Mouse (Mus musculus) lung, postnatal 0 days (tissue): ENCODE measurements at regions not wholly inside any gene's neighbourhood (a gene's known extent, or its start where the extent isn't known, plus 50 kb on each side); places are given as distances from the start of the nearest gene placed in this dataset.

Experiments
- ATAC-seq: fragments of 200-750 bp; cut with Nextera tagmentation; 2 replicates; pipeline ENCODE4 v1.8.0; 2017; ENCODE audit warnings: moderate library complexity
- DNase-seq: peaks from one replicate; pipeline ENCODE4 v3.0.0-alpha.2; 2016; ENCODE audit warnings: low spot score
- H3K27ac ChIP-seq: fragments of 300-500 bp; sonication (generic); 2 replicates; pipeline ENCODE4 v1.5.1; 2014; ENCODE audit warnings: antibody characterized with exemption, mild to moderate bottlenecking, low read length, mixed read lengths
- H3K27me3 ChIP-seq: fragments of 300-500 bp; sonication (generic); replicated peaks from 2 replicates; pipeline ENCODE4 v1.6.1; 2014; ENCODE audit warnings: low read length, mixed read lengths; ENCODE audit not compliant: insufficient read depth
- H3K36me3 ChIP-seq: fragments of 300-500 bp; sonication (generic); 2 replicates; pipeline ENCODE4 v1.6.1; 2014; ENCODE audit warnings: low read length, mixed read lengths; ENCODE audit not compliant: insufficient read depth
- H3K4me1 ChIP-seq: fragments of 300-500 bp; sonication (generic); 2 replicates; pipeline ENCODE4 v1.6.1; 2014; ENCODE audit warnings: antibody characterized with exemption, low read depth, low read length, mixed read lengths; ENCODE audit not compliant: insufficient read depth
- H3K4me2 ChIP-seq: fragments of 300-500 bp; sonication (generic); replicated peaks from 2 replicates; pipeline ENCODE4 v1.6.1; 2014; ENCODE audit warnings: low read depth, mild to moderate bottlenecking, low read length, moderate library complexity, mixed read lengths
- H3K4me3 ChIP-seq: fragments of 300-500 bp; sonication (generic); 2 replicates; pipeline ENCODE4 v1.5.1; 2014; ENCODE audit warnings: low read depth, low read length
- H3K9ac ChIP-seq: fragments of 300-500 bp; sonication (generic); replicated peaks from 2 replicates; pipeline ENCODE4 v1.6.1; 2014; ENCODE audit warnings: low read depth, mild to moderate bottlenecking
- H3K9me3 ChIP-seq: fragments of 300-500 bp; sonication (generic); 2 replicates; pipeline ENCODE4 v1.6.1; 2016; ENCODE audit warnings: low read length, mixed read lengths
- CTCF ChIP-seq: IDR thresholded peaks from 2 replicates; pipeline ENCODE4 v1.5.1; 2016; ENCODE audit warnings: antibody characterized with exemption, mild to moderate bottlenecking
- EP300 ChIP-seq: IDR thresholded peaks from 2 replicates; pipeline ENCODE4 v1.6.1; 2016; ENCODE audit warnings: antibody characterized with exemption, mild to moderate bottlenecking, control low read depth
- WGBS: fragments of 180-500 bp; shearing (Covaris S2); extraction: QIAGEN DNeasy Blood & Tissue Kit; methylation state at CpG from one replicate; pipeline ENCODE4 v1.1.7; 2014; 5-methylcytosine and 5-hydroxymethylcytosine counted together

DNA sequence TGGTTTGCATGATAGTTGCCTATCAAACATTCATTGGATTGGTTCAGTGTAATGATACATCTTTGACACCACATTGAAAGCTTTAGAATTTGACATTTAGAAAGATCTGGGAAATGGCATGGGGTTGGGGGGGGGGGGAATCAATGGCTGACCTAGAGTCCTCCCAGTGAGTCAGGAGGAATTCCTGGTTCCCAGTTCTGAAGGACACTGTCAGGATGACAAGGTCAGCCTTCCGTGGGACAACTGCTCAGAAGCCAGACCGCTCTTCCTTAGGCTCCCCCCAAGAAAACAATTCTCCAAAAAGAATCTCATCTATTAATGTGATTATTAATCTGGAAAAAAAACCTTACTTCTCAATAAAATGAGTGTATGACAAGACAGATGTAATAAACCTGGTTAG lies 132.1 kb upstream of the Grik3 start:
- no peak overlapping the region for H3K27ac ChIP-seq
- no peaks in the 10 kb centered on the region for H3K36me3 ChIP-seq
- TF ChIP-seq EP300 = no peak
- DNase-seq (no peak), ATAC-seq (no peak)
- WGBS = 80% methylated on average over 2 of the region's 2 CpGs
- H3K27me3 ChIP-seq = no peaks in the 10 kb centered on the region
- H3K9ac ChIP-seq = no peak overlapping the region
- H3K4me2 ChIP-seq = no peak overlapping the region
- H3K4me1 ChIP-seq = no peaks in the 10 kb centered on the region
- H3K4me3 ChIP-seq = no peak overlapping the region
- no peaks in the 10 kb centered on the region for H3K9me3 ChIP-seq

DNA sequence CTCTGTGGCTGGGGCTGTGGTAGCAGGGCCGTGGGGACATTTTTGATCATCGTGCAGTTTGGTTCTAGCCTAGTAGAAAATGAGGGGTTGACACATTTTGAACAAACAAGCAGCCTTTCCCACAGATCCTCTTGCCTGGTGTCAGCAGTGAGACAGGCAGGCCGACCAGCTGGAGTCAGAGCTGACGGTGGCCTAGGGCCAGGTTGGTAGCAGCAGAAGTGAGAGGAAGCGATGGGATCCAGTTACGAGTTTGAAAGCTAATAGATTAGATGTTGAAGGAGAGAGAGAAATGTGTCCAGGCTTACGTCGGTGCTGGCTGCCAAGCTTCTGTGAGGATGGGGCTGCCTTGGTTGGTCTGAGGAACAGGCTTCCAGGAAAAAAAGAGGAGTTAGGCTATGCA lies 134.1 kb upstream of the Grik3 start:
- no peaks in the 10 kb centered on the region for H3K9me3 ChIP-seq
- no peak overlapping the region for H3K4me2 ChIP-seq
- H3K27ac ChIP-seq = no peak overlapping the region
- no peaks in the 10 kb centered on the region for H3K27me3 ChIP-seq
- WGBS = 22% methylated on average over 8 of the region's 8 CpGs
- DNase-seq = no peak
- no peak for TF ChIP-seq EP300
- no peak for TF ChIP-seq CTCF
- H3K4me1 ChIP-seq = no peaks in the 10 kb centered on the region
- no peaks in the 10 kb centered on the region for H3K36me3 ChIP-seq
- no peak overlapping the region for H3K9ac ChIP-seq
- no peak overlapping the region for H3K4me3 ChIP-seq
- ATAC-seq = no peak

DNA sequence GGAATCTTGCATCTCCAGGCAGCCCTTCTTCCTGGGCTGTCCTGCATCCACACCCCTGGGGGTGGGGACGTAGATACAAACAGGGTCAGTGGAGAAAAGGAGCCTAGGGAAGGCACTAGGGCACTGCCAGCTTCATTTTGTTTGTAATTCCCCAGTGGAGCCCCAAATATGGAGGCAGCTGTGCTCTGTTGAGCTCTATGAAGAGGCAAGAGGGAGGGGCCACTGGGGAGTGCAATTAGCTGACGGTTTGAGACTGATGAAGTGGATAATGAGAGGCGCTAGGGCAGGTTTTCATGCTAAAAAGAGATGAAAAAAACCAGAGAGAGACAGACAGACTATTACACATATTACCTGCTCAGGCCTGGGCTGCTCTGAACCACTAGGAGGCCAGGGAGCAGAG lies 135.8 kb upstream of the Grik3 start:
- no peak overlapping the region for H3K4me3 ChIP-seq
- no peak overlapping the region for H3K27ac ChIP-seq
- WGBS = 44% methylated on average over 3 of the region's 3 CpGs
- no peaks in the 10 kb centered on the region for H3K4me1 ChIP-seq
- H3K36me3 ChIP-seq = no peaks in the 10 kb centered on the region
- no peaks in the 10 kb centered on the region for H3K27me3 ChIP-seq
- ATAC-seq = no peak
- no peak overlapping the region for H3K4me2 ChIP-seq
- no peaks in the 10 kb centered on the region for H3K9me3 ChIP-seq
- no peak overlapping the region for H3K9ac ChIP-seq
- TF ChIP-seq EP300 (no peak), CTCF (no peak)
- no peak for DNase-seq

DNA sequence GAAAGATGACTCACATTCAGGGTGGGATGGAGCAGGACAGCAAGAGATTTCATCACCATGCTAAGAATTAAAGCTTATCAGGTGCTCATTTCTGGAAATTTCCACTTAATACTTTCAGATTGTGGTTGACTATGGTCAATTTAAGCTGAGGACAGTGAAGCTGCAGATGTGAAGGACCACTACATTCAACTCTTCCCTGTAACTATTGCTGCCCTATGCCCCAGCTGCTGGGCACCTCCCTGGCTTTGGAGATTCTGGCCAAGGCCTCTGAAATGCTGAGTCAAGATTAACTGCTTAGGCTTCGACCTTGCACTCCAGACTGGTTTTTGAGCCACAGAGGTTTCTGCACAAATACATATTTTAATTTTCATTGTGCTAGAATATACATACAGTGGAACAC lies 140.4 kb upstream of the Grik3 start:
- H3K9ac ChIP-seq = no peak overlapping the region
- 47% methylated on average over 1 of the region's 1 CpGs for WGBS
- DNase-seq (no peak), ATAC-seq (no peak)
- no peaks in the 10 kb centered on the region for H3K4me1 ChIP-seq
- H3K36me3 ChIP-seq = no peaks in the 10 kb centered on the region
- no peaks in the 10 kb centered on the region for H3K27me3 ChIP-seq
- TF ChIP-seq EP300 (no peak), CTCF (no peak)
- no peaks in the 10 kb centered on the region for H3K9me3 ChIP-seq
- H3K4me2 ChIP-seq = no peak overlapping the region
- H3K4me3 ChIP-seq = no peak overlapping the region
- no peak overlapping the region for H3K27ac ChIP-seq

DNA sequence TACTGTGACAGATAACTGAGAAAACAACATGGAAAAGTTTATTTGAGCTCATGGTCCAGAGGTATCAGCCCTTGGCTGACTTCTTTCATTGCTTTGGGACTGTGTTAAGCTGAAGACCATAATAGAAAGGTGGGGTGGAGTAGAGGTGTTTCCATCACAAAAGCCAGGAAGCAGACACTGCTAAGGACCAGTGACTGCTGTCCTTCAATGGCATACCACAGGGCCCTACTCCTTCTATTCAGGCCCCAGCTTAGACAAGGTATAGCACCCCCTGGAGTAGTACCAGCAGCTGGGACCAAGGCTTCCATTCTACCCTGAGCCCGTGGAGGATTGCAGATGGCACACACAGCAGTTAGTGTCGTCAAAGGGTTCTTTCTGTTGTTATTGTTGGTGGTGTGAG lies 151.4 kb upstream of the Grik3 start:
- Histone ChIP-seq H3K36me3 (no peaks in the 10 kb centered on the region), H3K4me3 (no peak overlapping the region), H3K9me3 (no peaks in the 10 kb centered on the region), H3K4me2 (no peak overlapping the region), H3K27ac (no peak overlapping the region), H3K27me3 (no peaks in the 10 kb centered on the region), H3K4me1 (no peaks in the 10 kb centered on the region), H3K9ac (no peak overlapping the region)
- ATAC-seq = no peak
- TF ChIP-seq EP300 = no peak
- TF ChIP-seq CTCF = no peak
- 59% methylated on average over 2 of the region's 2 CpGs for WGBS
- DNase-seq = no peak

DNA sequence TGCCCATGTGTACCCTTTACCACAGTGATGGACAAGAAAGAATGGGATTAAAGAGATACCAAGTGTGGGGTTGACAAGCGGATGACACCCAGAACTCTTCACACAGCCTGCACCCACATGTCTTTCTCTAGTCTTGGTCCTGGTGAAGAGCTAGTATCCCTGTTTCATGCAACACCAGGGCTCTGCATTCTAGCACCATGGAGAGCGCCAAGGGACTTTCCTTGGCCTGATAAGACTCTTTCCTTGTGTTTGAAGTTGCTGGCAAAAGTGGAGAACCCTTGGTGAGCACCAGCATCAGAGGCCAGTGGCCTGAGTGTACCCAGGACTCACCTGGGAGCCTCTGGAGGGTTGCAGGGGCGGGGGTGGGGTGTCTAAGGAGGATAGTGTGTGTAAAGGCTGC lies 161.7 kb upstream of the Grik3 start:
- TF ChIP-seq CTCF = no peak
- TF ChIP-seq EP300 = no peak
- whole genome bisulfite sequencing = 24% methylated on average over 3 of the region's 3 CpGs
- H3K27ac ChIP-seq = no peak overlapping the region
- H3K27me3 ChIP-seq = no peaks in the 10 kb centered on the region
- ATAC-seq (no peak), DNase-seq (no peak)
- H3K36me3 ChIP-seq = no peaks in the 10 kb centered on the region
- H3K4me3 ChIP-seq = no peak overlapping the region
- no peak overlapping the region for H3K9ac ChIP-seq
- no peak overlapping the region for H3K4me2 ChIP-seq
- no peaks in the 10 kb centered on the region for H3K9me3 ChIP-seq
- no peaks in the 10 kb centered on the region for H3K4me1 ChIP-seq

DNA sequence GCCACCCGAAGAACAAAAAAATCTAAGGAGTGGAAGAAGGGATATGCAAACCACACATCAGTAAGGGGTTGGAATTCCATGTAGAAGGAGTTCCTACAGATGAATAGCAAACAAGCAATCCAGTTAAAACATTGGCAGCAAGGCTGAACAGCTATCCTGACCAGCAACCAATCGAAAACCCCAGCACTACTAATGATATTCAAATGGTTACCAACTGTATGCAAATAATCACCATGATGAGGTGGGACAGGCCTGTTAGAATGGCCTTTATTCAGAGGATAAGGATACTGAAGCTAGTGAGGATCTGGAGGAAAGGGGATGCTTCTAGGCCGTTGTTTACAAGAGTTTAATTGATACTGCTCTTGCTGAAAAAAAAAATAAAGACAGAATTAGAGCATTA lies 166.0 kb upstream of the Grik3 start:
- no peak for TF ChIP-seq CTCF
- no peak for TF ChIP-seq EP300
- 50% methylated on average over 3 of the region's 3 CpGs for WGBS
- Histone ChIP-seq H3K27ac (no peak overlapping the region), H3K36me3 (no peaks in the 10 kb centered on the region), H3K9ac (no peak overlapping the region), H3K9me3 (no peaks in the 10 kb centered on the region), H3K4me1 (no peaks in the 10 kb centered on the region), H3K4me2 (no peak overlapping the region), H3K27me3 (no peaks in the 10 kb centered on the region), H3K4me3 (no peak overlapping the region)
- ATAC-seq (no peak), DNase-seq (no peak)
